Mouse (Mus musculus): Measurements from ENCODE around the gene Fam89a.

DNA sequence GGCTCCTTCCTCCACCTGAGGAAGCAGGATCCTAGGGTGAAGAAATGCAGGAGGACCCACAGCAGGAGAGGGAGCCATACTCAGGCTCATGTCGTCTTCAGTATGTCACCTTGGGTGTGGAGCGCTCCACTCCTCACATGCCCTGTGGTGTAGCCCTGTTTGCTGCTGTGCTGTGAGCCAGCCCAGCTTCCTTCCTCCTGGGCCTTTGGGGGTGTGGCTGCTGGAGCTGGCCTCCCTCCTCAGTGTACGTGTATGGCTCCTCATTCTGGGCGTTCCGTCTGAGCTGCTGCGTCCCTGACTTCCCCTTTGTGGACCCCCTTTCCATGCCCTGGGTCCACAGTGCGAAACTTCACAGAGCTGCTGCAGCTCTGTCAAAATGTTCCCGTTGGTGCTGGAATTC lies 18.8 kb downstream of the Fam89a start:
- no peak for TF ChIP-seq CTCF (IDR thresholded peaks at IDR 0.05; ENCODE audit: control insufficient read depth, insufficient read depth, insufficient read length)
- TF ChIP-seq USF1 (IDR thresholded peaks at IDR 0.05; ENCODE audit: low read depth): no peak
- TF ChIP-seq MYOD1 (IDR thresholded peaks at IDR 0.05; ENCODE audit: control insufficient read depth, insufficient read length, low read depth): no peak
- TF ChIP-seq MAX (IDR thresholded peaks at IDR 0.05): no peak
- no peak for TF ChIP-seq MYOG (IDR thresholded peaks at IDR 0.05; ENCODE audit: control insufficient read depth, extremely low read depth, insufficient read length)
- TF ChIP-seq CEBPB (IDR thresholded peaks at IDR 0.05; ENCODE audit: low read depth): no peak

All from C2C12 (cell line).